Comparison of ENCODE assay signal across 9 mouse cellular contexts in genomic region chr2:4611295-4611694, GRCm38 (mm10).
"Had no signal": no experiment of that assay in that cellular context is flagged by ENCODE, and none has a peak within 500 bp of the region (broad histone marks: within the 10 kb centered on the region; RNA-seq: fewer than 3 reads in every experiment).

No protein-coding gene starts in this region.

- H3K4me2 ChIP-seq: liver, embryonic 13.5 days; midbrain, embryonic 11.5 days had no signal

- H3K27ac ChIP-seq: liver, embryonic 13.5 days had no signal

- H3K4me1 ChIP-seq: liver, embryonic 13.5 days had no signal

- H3K27me3 ChIP-seq: liver, embryonic 13.5 days had no signal

- H3K9ac ChIP-seq: liver, embryonic 13.5 days had no signal

- H3K9me3 ChIP-seq: liver, embryonic 13.5 days had no signal

- DNase-seq: left cerebral cortex, postnatal 4 days; liver, embryonic 13.5 days; lung, adult 2 months; lung, postnatal 14 days; lung, postnatal 4 days; midbrain, embryonic 14.5 days; thymus, adult 18-20 months; thymus, postnatal 36 days had no signal

- H3K4me3 ChIP-seq: liver, embryonic 13.5 days had no signal
